In the genomic region with DNA sequence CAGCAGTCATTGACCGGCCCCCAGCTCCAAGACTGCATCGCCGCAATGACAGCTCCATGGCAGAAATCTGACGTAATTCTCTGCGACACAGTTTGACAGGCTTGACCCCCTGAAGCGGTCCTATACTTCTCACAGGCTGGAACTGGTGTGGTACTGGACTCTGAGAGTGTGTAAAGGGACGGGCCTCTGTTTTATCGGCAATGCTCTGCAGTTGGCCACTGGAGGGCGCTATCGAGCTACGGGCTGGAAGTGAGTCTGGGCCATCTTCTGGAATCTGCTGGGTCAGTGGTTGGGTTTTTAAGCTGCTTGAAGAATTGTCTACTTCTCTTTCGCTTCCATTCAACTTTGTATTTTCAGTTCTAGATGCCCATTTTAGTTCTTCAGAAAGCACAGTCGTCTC, we compare ENCODE assay signal across 8 mouse cellular contexts. TPM values are rescaled to one million over a fixed set of nuclear protein-coding genes. Genes with fewer than 3 reads are reported as not detected.
DNase-seq lines count a peak whose midpoint lies in the region; ATAC-seq and TF ChIP-seq lines count a peak whose summit lies in the region.

No protein-coding gene starts in this region.

- H3K4me3 ChIP-seq in forebrain, embryonic 11.5 days (ENCODE audit: low read depth, low read length) = no peak overlapping the region
- no peak overlapping the region for H3K4me3 ChIP-seq in forebrain, embryonic 15.5 days
- no peak overlapping the region for H3K4me3 ChIP-seq in left cerebral cortex, adult 2 months

- H3K4me1 ChIP-seq in forebrain, embryonic 11.5 days (replicated peaks; ENCODE audit: control insufficient read depth, insufficient read depth, low read length) = peaks cover 3% of the 10 kb centered on the region; the same call in 1 of the 2 replicates
- H3K4me1 ChIP-seq in forebrain, embryonic 15.5 days = no peaks in the 10 kb centered on the region

- no peak overlapping the region for H3K4me2 ChIP-seq in forebrain, embryonic 11.5 days (ENCODE audit: low read depth, low read length, severe bottlenecking)
- H3K4me2 ChIP-seq in forebrain, embryonic 15.5 days (replicated peaks) = no peak overlapping the region

- TF ChIP-seq CTCF in left cerebral cortex, adult 2 months (IDR thresholded peaks at IDR 0.05) = peak; percentile 95

- no peak overlapping the region for H3K27ac ChIP-seq in forebrain, embryonic 11.5 days (ENCODE audit: low read depth, low read length)
- no peak overlapping the region for H3K27ac ChIP-seq in forebrain, embryonic 15.5 days (replicated peaks)
- H3K27ac ChIP-seq in left cerebral cortex, adult 2 months = no peak overlapping the region

- intact Hi-C loops in left cerebral cortex, adult 2 months (cut with DNase I) = loop anchor here (1.0 to 5.0 kb wide), 5 partner anchors 99 to 305 kb away; partner anchors contain the start of gene Idnk

- 12% methylated on average over 13 of the region's 13 CpGs for WGBS in forebrain, embryonic 11.5 days
- WGBS in forebrain, embryonic 15.5 days = 10% methylated on average over 13 of the region's 13 CpGs

- peak; percentile 49; the same call in 1 of the 2 replicates for ATAC-seq in forebrain, embryonic 11.5 days (replicated peaks; ENCODE audit: low FRiP score)
- no peak for ATAC-seq in forebrain, embryonic 15.5 days (replicated peaks)
- ATAC-seq in frontal cortex, adult (ENCODE audit: low TSS enrichment) = peak; percentile 92; the same call in 1 of the 2 replicates

- H3K36me3 ChIP-seq in forebrain, embryonic 11.5 days (ENCODE audit: control insufficient read depth, insufficient read depth, low read length) = no peaks in the 10 kb centered on the region
- H3K36me3 ChIP-seq in forebrain, embryonic 15.5 days = no peaks in the 10 kb centered on the region

- peak; percentile 92 for DNase-seq in forebrain, embryonic 11.5 days (ENCODE audit: low spot score)
- DNase-seq in cerebellum, adult 18-20 months = peak; percentile 76 to 81
- peak; percentile 56 for DNase-seq in hindlimb bud, embryonic 11.5 days (ENCODE audit: extremely low spot score, low read depth, low spot score)
- DNase-seq in left cerebral cortex, adult 2 months (ENCODE audit: extremely low spot score in 1 of 2, low spot score in 2 of 2) = peak; percentile 69 to 82
- DNase-seq in mesoderm, embryonic 11.5 days (ENCODE audit: low read depth, low spot score) = peak; percentile 88
- DNase-seq in spleen, postnatal 10 days (ENCODE audit: low spot score in 2 of 2) = peak; percentile 69 to 91

- H3K9me3 ChIP-seq in forebrain, embryonic 11.5 days (ENCODE audit: control insufficient read depth, low read length) = no peaks in the 10 kb centered on the region
- no peaks in the 10 kb centered on the region for H3K9me3 ChIP-seq in forebrain, embryonic 15.5 days

- no peak overlapping the region for H3K9ac ChIP-seq in forebrain, embryonic 11.5 days (ENCODE audit: low read length)
- no peak overlapping the region for H3K9ac ChIP-seq in forebrain, embryonic 15.5 days (replicated peaks)

- no peaks in the 10 kb centered on the region for H3K27me3 ChIP-seq in forebrain, embryonic 11.5 days (ENCODE audit: control insufficient read depth, insufficient read depth, low read length)
- H3K27me3 ChIP-seq in forebrain, embryonic 15.5 days = no peaks in the 10 kb centered on the region

RNA-seq across cellular contexts. Expression of gene Gkap1, which starts 12.3 kb away (rescaled TPM):
- polyA plus RNA-seq in forebrain, embryonic 11.5 days (2014; fragmentation: Nextera tagmentation; extraction: Ambion mirVana) = 44.9 and 48.5 TPM in 2 replicates
- polyA plus RNA-seq in forebrain, embryonic 15.5 days (2015; fragmentation: Nextera tagmentation; extraction: Ambion mirVana) = 23.8 and 30.3 TPM in 2 replicates
- total RNA-seq in left cerebral cortex, adult 2 months (2021) = 10 to 100 TPM; 16.8 to 20.3 TPM
